Mouse (Mus musculus): ENCODE measurements around the gene Fsd1l. TPM values are rescaled to one million over a fixed set of nuclear protein-coding genes. Genes with fewer than 3 reads are reported as not detected.

Fsd1l gene
- total RNA-seq (2023), result 0.06 TPM

GRCm38 (mm10) chr4:53631316-53632010 is at the start of gene Fsd1l:
Gene Fsd1l (plus strand): TSS chr4:53631471.

GRCm38 (mm10) chr4:53713704-53714050 is 82.4 kb downstream of the Fsd1l start, which contains the start of gene Fktn:
Gene Fktn (plus strand): TSS chr4:53713998.

Other genes starting within 250 kb of the Fsd1l start
- gene Slc44a1, start 191.1 kb upstream of the Fsd1l start, total RNA-seq (2023), result 14.4 TPM
- gene Fktn, start 82.5 kb downstream of the Fsd1l start, total RNA-seq (2023), result 3.8 TPM
- 0.21 TPM for gene Tal2, start 148.2 kb downstream of the Fsd1l start, total RNA-seq (2023)
- 7.5 TPM for gene Tmem38b, start 194.6 kb downstream of the Fsd1l start, total RNA-seq (2023)